Mouse (Mus musculus): ENCODE measurements around the gene Cubn. TPM values are rescaled to one million over a fixed set of nuclear protein-coding genes. Genes with fewer than 3 reads are reported as not detected.

Cubn gene
- under 1 TPM; 0.12 to 0.20 TPM for total RNA-seq (2021)

- DNase-seq = no peak
Measured at GRCm38 (mm10) chr2:13491734-13492133, at the start of gene Cubn. Cubn (minus strand) TSS chr2:13491813.

DNA sequence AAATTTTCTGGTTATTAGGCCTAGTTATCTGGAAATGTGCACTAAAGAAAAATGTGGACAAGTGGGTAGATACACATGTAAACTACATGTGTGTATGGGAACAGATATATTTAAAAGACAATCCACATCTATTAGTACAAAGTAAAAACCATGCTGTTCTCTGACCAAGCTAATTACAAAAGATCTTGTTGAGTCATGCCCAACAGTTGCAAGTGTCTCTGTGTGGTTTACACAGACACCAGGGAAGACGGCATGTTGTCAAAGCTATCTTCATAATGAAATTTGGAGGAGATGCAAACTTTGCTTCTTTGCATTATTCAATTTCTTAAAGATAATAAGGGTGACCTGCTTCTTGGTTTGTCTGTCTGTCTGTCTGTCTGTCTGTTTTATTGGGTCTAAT lies 48.2 kb upstream of the Cubn start:
- no peak for DNase-seq

DNA sequence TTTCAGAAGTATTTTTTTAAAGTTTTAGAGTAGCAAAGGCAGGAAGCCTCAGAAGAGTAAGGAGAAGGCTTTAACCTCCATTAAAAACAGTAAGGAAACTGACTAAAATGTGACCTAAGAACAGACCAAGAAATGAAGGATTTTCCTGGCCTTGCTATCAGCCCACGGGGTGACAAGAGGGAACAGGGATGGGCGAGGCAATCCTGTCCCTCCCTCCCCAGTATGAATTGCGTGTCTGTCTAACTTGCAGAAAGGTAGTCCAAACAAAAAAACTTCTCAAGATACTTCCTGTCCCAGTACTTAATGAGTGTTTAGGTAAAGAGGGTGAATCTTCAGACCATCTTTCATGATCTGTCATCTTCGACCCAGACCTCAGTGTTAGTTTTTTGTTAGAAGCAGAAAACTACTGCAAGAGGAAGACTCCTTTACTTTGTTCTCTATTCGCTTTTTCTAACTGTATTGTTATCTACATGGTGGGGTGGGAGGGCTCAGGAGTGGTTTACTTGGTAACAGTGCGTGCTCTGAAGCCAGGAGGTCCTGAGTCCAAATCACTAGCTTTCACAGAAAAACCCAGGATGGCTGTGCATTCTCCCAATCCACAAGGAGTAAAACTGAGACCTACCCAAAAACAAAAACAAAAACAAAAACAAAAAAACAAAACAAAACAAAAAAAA lies 47.2 kb upstream of the Cubn start:
- no peak for DNase-seq

- no peak for DNase-seq
Measured at GRCm38 (mm10) chr2:13538258-13538657, 46.6 kb upstream of the Cubn start.

GRCm38 (mm10) chr2:13537733-13538132 lies 46.1 kb upstream of the Cubn start:
- DNase-seq = no peak

DNA sequence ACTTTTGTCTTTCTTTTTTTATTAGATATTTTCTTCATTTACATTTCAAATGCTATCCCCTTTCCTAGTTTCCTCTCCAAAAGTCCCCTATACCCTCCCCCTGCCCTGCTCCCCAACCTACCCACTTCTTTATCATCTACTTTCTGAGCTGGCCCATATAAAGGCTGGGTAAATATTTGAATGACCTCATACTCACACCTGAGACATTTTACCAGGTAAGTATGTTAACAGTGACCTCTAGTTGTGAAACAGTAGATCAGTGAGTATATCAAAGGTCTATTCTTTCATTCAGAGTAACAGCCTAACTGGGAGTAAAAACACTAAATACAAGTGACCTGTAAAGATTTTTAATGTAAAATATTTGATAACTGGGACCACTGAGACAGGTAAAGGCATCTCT lies 45.1 kb upstream of the Cubn start:
- DNase-seq = no peak

GRCm38 (mm10) chr2:13530639-13531038 lies 39.0 kb upstream of the Cubn start:
- DNase-seq = no peak

DNA sequence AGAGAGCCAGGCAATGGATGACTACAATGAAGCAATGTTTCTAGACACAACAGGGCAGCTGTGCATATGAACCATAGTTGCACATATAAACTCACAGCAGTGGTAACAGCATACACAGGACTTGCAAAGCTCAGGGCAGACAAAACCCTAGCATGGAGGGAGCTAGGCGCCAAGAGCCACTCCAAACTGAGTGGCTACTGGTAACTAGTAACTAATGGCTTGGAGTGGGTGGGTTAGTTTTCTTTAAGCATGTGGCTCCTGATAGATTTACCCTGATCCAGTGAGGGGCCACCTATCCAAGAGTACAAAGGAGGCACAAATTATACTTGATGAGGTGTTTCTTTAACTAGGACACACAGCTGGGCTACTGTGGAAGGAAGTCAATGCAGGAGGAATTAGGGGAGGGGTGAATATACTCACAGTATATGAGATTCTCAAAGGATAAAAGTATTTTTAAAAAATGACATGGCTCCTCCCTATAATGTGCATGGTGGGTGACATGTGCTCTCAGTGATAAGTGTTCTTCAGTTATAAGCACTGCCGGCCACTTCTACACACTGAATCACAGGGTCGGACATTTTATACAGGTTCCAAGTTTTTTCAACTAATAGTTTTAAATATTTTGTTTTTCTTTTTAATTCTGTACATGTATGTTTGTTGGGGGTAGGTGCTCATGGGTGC lies 37.8 kb upstream of the Cubn start:
- no peak for DNase-seq

DNA sequence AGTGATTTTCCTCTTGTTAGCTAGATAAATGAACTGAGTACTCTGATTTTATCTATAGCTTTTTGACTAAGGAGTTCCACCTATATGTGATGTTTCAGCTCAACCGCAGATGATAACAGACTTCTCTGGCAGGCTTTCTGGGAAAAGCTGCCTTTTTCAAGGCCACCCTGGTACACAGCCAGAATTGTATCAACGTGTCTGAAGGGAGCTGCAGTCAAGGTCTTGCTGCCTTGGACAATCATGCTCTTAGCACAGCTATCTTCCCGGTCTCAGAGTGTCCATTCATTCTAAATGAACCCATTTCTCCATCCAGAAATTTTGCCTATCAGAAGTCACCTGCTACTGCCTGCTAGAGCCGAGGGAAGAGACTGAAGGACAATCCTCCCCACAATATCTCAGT lies 35.9 kb upstream of the Cubn start:
- no peak for DNase-seq

- DNase-seq = no peak
Measured at GRCm38 (mm10) chr2:13527125-13527524, 35.5 kb upstream of the Cubn start.

DNA sequence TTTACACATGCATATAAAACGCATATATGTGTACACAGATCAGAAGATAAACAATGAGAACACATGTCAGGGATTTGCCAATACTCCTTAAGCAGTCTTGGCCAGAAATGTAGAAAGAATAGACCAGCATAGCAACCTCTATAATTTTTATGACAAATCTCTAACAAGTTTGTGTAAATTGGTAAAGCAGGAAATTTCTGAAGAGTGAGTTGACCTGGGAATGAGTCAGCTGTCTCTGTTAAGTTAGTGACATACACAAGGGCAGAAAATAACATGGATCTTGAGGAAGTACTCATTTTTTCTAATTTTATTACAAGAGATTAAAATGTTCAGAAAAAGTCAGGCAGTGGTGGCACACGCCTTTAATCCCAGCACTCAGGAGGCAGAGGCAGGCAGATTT lies 34.6 kb upstream of the Cubn start:
- DNase-seq = no peak

DNA sequence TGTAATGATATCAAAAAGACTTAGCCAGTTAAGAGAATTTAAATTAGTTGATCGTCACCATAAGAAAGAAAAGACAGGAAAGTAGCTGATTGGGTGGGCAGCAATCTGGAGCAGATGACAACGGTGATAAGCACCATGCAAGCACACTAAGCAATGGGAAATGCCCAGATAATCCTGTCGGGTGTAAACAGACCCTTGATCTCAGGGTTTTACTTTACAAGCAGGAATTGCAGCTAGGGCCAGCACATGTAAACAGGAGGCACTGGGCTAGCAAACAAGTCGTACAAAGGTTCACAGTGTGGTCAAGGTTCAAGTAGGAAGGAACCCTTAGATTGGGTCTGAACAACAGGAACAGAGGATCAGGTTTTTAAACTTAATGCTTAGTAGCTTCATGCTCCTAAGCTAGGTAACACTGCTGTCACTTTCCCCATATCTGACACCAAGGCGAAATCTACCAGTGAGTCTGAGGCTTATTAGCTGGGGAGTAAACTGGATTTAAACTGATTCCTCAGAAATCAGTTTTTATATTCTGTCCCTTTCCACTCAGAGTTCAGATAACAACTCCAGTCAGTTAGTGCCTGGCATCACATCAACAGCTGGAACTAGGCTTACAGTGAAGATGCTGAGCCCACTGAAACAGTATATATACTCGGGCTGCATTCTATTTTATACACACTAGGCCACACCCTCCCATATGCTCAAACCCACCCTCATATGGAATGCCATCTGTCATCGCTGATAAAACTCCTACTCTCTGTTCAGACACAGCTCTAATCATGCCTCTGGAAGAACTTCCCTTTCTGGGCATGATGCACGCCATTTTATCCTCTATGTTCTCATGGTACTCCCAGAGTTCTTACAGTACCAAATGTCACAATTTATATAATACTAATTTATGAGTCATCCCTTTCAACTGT lies 32.2 kb upstream of the Cubn start:
- peak; percentile 66 to 68 for DNase-seq

DNA sequence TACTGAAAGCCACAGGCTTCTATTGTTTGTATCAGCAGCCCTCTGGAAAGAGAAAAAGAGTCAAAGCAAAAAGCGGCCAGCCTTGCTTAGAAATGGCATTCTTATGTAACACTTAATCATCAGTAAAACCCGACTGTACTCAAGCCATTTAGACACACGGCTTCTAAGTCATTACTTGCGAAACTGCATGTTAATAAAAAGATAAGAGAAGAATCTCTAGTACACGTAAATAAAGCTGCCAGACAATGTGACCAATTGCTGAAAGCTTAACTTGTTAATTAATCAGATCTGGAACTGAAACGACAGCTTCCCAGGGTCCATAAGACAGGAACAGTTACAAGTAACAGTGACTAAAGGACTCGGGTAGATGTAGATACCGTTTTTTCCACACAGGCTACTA lies 30.5 kb upstream of the Cubn start:
- DNase-seq = no peak

DNA sequence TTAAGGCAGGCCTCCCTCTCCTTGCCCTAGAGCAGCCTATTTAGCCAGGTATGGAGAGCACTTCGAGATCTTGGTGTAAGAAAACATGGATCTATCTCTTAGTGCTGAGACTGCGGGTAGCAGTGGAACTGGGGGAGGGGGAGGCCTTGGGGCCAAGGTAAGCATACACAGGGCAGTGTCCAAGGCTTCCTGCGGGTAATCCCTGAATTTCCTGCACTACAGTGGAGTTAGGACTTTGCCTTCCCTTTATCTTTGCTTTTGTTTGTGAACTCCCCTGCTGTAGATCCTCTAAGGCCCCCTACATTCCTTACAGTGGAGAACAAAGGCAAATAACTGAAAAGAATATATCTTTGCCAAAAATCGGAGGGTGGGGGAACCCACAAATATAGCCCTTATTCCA lies 23.3 kb upstream of the Cubn start:
- DNase-seq = no peak

- no peak for DNase-seq
Measured at GRCm38 (mm10) chr2:13502717-13503116, 11.1 kb upstream of the Cubn start.

DNA sequence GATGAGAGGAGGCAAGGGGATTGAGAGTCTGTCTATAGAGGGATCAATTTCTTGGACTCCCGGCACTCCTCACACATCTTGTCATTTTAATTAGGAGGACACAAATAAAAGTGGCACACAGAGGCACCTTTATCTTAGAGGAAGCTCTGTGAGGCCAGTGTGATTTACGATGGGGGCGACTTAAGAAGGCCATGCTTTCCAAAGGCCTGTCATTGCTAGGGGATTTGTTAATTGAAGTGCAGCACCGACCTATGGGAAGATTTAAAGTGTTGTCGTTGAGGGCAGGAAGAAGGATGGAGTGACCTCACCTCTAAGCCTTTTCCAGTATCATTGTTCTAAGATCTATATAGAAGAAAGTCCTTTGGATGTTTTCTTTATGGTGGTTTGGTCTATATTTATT lies 9.9 kb upstream of the Cubn start:
- no peak for DNase-seq

DNA sequence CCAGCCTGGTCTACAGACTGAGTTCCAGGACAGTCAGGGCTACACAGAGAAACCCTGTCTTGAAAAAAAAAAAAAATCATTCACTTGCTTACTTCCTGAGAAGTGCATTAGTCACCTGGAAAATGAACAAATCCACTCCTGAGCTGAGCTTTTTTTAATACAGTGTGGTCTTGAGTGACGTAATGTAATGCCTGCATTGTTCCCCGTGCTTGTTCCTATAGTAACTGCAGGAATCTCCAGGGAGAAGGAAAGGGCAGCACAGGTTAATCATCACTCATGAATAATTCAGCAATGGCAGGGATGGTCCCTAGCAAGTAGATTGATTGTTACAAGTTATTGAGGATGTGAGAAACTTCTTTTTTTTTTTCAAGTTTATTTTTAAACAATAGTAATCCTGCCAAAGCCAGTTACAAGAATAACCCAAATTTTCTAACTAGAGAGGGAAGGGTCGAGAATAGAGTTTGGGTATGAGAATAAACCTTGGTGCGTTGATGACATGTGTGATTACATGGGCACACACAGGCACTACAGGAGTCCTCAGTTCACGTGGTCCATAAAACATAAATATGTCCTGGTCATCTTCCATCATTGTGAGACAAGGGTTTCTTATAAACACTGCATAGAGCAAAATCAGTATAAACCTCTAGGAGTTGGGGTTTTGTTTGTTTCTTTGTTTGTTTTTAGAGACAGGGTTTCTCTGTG lies 8.8 kb upstream of the Cubn start:
- no peak for DNase-seq

- no peak for DNase-seq
Measured at GRCm38 (mm10) chr2:13499196-13499595, 7.6 kb upstream of the Cubn start.

- DNase-seq = no peak
Measured at GRCm38 (mm10) chr2:13496087-13496486, 4.5 kb upstream of the Cubn start.

- DNase-seq = no peak
Measured at GRCm38 (mm10) chr2:13492927-13493326, 1.3 kb upstream of the Cubn start.

DNA sequence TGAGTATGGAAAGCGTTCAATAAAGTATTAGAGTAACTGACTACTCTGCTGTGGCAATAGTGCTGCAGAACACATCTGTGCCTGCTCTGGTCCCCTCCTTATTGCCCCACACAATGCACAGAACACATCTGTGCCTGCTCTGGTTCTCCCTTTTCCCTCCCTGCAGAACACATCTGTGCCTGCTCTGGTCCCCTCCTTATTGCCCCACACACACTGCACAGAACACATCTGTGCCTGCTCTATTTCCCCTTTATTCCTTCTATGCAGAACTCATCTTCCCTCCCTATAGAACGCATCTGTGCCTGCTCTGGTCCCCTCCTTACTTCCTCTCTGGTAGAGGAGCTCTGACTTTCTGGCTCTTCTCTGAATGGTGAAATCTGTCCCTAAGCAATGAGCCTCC lies 1.1 kb downstream of the Cubn start:
- no peak for DNase-seq

DNA sequence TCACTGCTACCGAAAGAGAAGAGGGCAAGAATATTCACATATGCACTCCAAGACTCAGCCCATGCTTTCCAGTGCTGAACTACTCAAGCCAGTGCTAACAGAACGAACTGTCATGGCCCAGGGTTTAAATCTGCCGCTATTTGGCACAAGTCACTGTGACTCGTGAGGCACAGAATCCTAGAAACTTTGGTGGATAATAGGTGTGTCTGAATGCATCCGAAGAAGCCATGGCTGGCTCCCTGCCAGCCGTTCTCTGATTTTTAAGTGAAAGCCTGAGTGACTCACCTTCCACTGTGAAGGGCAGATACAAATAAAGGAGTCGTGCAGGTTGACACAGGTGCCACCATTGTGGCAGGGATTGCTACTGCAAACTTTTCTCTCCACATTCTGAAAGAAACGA lies 5.1 kb downstream of the Cubn start:
- DNase-seq = no peak

DNA sequence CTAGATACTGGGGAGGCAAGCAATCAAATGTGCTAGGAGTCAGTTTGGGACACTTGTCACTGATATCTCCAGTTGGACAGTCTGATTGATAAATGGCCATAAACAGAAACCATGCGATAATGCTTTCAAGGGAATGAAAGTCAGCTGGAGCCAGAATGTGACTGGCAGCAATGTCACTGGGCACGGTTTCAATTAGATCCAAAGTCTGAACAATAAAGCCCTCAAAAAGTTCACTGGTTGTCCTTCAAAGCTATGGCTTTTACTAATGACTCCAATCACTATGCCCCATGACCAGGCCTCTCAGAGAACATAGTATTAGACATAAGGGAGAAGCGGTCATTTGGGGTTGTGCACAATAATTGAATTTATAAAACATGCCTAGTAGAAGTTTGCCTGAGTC lies 7.0 kb downstream of the Cubn start:
- no peak for DNase-seq
